Mouse (Mus musculus): ENCODE measurements at regions not wholly inside any gene's neighbourhood (a gene's known extent, or its start where the extent isn't known, plus 50 kb on each side); places are given as distances from the start of the nearest gene placed in this dataset.

DNA sequence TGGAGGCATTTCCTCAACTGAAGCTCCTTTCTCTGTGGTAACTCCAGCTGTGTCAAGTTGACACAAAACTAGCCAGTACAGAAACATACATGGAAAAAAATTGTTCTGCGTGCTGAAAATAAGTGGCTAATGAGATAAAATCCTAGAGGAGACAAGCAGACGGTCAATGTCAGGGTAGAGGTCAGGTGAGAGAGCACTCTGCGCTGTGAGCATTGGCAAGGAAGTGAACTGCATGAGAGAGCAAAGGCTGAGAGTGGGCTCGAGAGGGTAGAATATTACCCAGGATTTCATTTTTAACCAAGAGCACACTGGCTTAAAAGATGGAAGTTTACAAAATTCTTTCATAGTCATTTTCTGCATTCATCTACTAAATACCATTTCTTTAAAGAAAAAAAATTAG is 439.2 kb downstream of the Tns1 start:
- Histone ChIP-seq H3K27me3 (ENCODE audit: control insufficient read depth in 1 of 2, insufficient read depth in 2 of 2, low read length in 2 of 2) (no peaks in the 10 kb centered on the region), H3K27ac (ENCODE audit: control insufficient read depth, low read depth, low read length) (no peak overlapping the region), H3K36me3 (ENCODE audit: control insufficient read depth in 1 of 2, insufficient read depth in 2 of 2, low read length in 2 of 2) (no peaks in the 10 kb centered on the region), H3K9me3 (replicated peaks; ENCODE audit: insufficient read depth, low read length) (no peaks in the 10 kb centered on the region), H3K79me2 (ENCODE audit: control insufficient read depth, insufficient read depth, low read length, poor library complexity) (no peaks in the 10 kb centered on the region), H3K4me3 (ENCODE audit: control insufficient read depth in 1 of 2, insufficient read depth in 1 of 2, low read depth in 2 of 2, low read length in 2 of 2) (no peak overlapping the region), H3K9ac (ENCODE audit: control insufficient read depth, low read depth, low read length, poor library complexity, severe bottlenecking) (no peak overlapping the region), H3K4me1 (ENCODE audit: control insufficient read depth in 1 of 2, insufficient read depth in 2 of 2, low read length in 2 of 2) (no peaks in the 10 kb centered on the region)
- no peak for DNase-seq (ENCODE audit: low read depth, low spot score)
- TF ChIP-seq JUND (IDR thresholded peaks at IDR 0.05; ENCODE audit: low read depth, low read length) (no peak), MAFK (IDR thresholded peaks at IDR 0.05; ENCODE audit: borderline replicate concordance, low read depth, low read length) (no peak), TBP (IDR thresholded peaks at IDR 0.05; ENCODE audit: low read depth, low read length) (no peak), USF1 (IDR thresholded peaks at IDR 0.05; ENCODE audit: low read depth, low read length) (no peak), ZNF384 (IDR thresholded peaks at IDR 0.05; ENCODE audit: low read depth, low read length) (no peak), MEF2A (IDR thresholded peaks at IDR 0.05; ENCODE audit: extremely low read depth, insufficient replicate concordance, low read depth, low read length, poor library complexity, severe bottlenecking) (no peak), SMC3 (IDR thresholded peaks at IDR 0.05; ENCODE audit: low read depth, low read length) (no peak), CTCF (IDR thresholded peaks at IDR 0.05 in 2 of 3, conservative IDR thresholded peaks at IDR 0.05 in 1 of 3; ENCODE audit: control insufficient read depth in 1 of 3, insufficient read depth in 1 of 3, low read depth in 2 of 3, low read length in 3 of 3, poor library complexity in 1 of 3, severe bottlenecking in 1 of 3) (no peak)

DNA sequence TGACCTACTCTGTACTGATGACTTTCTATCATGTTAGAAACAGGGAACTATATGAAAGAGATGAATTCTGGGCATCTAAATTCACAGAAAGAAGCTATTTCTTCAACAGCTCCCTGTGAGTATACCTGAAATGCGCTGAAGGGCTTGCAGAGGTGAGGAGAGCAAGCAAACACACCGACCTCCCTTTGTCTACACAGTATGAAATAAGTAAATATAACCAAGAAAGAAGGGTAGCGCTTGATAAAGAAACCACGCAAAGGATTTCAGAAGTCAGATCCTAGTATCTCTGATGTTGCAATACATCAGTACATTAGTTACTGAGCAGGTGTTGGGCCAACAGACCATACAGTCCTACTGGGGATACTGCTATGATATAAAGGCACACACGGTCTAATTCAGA is 440.1 kb downstream of the Tns1 start:
- Histone ChIP-seq H3K27ac (ENCODE audit: control insufficient read depth, low read depth, low read length) (no peak overlapping the region), H3K36me3 (ENCODE audit: control insufficient read depth in 1 of 2, insufficient read depth in 2 of 2, low read length in 2 of 2) (no peaks in the 10 kb centered on the region), H3K4me1 (ENCODE audit: control insufficient read depth in 1 of 2, insufficient read depth in 2 of 2, low read length in 2 of 2) (no peaks in the 10 kb centered on the region), H3K9me3 (replicated peaks; ENCODE audit: insufficient read depth, low read length) (no peaks in the 10 kb centered on the region), H3K4me3 (ENCODE audit: control insufficient read depth in 1 of 2, insufficient read depth in 1 of 2, low read depth in 2 of 2, low read length in 2 of 2) (no peak overlapping the region), H3K79me2 (ENCODE audit: control insufficient read depth, insufficient read depth, low read length, poor library complexity) (no peaks in the 10 kb centered on the region), H3K27me3 (ENCODE audit: control insufficient read depth in 1 of 2, insufficient read depth in 2 of 2, low read length in 2 of 2) (no peaks in the 10 kb centered on the region), H3K9ac (ENCODE audit: control insufficient read depth, low read depth, low read length, poor library complexity, severe bottlenecking) (no peak overlapping the region)
- DNase-seq (ENCODE audit: low read depth, low spot score) = no peak
- TF ChIP-seq BHLHE40 (IDR thresholded peaks at IDR 0.05; ENCODE audit: borderline replicate concordance, low read depth, low read length) (no peak), MAFK (IDR thresholded peaks at IDR 0.05; ENCODE audit: borderline replicate concordance, low read depth, low read length) (no peak), POLR2AphosphoS5 (IDR thresholded peaks at IDR 0.05; ENCODE audit: borderline replicate concordance, low read depth, low read length) (no peak), MYC (IDR thresholded peaks at IDR 0.05; ENCODE audit: low read depth, low read length) (no peak), SIN3A (IDR thresholded peaks at IDR 0.05; ENCODE audit: low read length) (no peak), TCF12 (IDR thresholded peaks at IDR 0.05; ENCODE audit: low read depth, low read length) (no peak), ELF1 (IDR thresholded peaks at IDR 0.05; ENCODE audit: low read depth, low read length) (no peak), POLR2A (IDR thresholded peaks at IDR 0.05; ENCODE audit: control insufficient read depth in 1 of 2, insufficient read depth in 1 of 2, low read depth in 1 of 2, low read length in 2 of 2, poor library complexity in 1 of 2) (no peak), E2F4 (IDR thresholded peaks at IDR 0.05; ENCODE audit: borderline replicate concordance, low read depth, low read length) (no peak), UBTF (IDR thresholded peaks at IDR 0.05; ENCODE audit: borderline replicate concordance, insufficient read depth, low read depth, low read length) (no peak), MEF2A (IDR thresholded peaks at IDR 0.05; ENCODE audit: extremely low read depth, insufficient replicate concordance, low read depth, low read length, poor library complexity, severe bottlenecking) (no peak), ZC3H11A (IDR thresholded peaks at IDR 0.05; ENCODE audit: low read depth, low read length) (no peak), KAT2A (conservative IDR thresholded peaks at IDR 0.05; ENCODE audit: low read depth, low read length) (no peak), TBP (IDR thresholded peaks at IDR 0.05; ENCODE audit: low read depth, low read length) (no peak), TAL1 (IDR thresholded peaks at IDR 0.05; ENCODE audit: low read length) (no peak)
